Mouse (Mus musculus) cerebellum, adult 9-11 months (tissue): ENCODE data around the gene Krt7.
A peak's percentile ranks its signal among the peaks of the same experiment; 100 is the strongest.

Source experiments
- DNase-seq: peaks from one replicate; pipeline ENCODE4 v3.0.0; 2022

The Krt7 gene

DNA sequence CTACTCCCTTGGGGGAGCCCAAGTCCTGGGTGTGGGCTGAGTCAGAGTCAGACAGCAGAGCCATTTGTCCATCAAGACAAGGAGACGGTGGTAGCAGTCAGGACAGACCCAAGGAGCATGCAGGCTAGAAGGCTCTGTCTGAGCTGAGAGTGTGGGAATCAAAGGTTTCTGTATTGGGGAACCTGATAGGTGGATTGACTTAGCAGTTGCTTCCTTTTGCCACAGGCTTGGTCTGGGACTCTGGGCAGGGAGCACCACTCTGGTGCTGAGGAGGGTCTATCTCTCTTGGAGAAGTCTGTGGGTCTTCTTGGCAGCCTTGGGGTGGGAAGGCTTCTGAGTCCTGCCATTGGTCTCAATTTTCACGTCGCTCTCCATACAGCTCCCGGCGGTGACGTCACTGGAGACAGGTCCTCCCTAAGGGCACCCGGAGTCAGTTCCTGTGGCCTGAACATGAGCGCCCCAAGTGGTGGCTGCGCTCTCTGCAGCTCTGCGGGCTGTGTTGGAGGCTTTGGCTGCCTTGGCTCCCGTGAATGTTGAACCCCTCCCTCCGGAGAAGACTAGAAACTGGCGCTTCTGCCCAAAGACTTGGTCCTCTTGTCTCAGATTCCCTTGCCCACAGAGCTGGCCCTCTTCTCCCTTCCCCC lies 42.4 kb downstream of the Krt7 start:
- peak; percentile 71 for DNase-seq

DNA sequence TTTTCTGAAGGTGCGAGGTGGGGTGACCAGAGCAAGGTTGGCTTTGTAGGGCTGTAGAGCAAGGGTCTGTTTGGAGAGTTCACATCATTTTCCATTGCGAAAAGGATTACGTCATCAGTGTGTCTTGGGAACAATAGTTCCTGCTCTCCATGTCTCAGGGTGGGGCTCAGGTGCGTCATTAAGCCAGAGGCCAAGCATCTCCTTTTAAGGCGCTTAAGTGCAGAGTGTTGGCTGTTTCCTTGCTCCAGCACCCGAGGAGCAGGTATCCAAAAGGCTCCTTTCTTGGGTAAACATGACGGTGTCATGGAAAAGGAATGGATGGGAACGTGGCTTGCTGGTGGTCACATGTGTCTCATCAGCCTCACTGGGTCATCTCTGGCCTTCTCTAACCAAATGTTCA lies 43.9 kb downstream of the Krt7 start:
- DNase-seq: no peak

DNA sequence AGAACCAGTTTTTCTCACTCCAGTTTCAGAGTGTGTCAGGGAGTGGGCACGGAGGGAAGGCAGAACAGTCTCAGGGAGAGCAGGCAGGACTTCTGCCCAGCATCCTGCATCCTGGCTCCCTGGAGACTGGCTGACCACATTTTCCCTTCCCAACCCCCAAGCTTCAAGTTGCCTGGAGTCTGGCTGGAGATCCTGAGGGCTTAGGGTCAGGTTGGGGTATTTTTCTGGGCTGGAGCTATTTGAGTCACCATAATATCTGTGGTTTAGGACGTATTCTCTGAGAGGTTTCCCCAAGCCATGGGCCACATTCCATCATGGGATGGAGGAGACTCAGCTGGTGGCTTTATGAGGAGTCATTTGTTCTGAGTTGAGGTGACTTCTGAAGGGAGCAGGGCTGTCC lies 44.4 kb downstream of the Krt7 start:
- DNase-seq: no peak

DNA sequence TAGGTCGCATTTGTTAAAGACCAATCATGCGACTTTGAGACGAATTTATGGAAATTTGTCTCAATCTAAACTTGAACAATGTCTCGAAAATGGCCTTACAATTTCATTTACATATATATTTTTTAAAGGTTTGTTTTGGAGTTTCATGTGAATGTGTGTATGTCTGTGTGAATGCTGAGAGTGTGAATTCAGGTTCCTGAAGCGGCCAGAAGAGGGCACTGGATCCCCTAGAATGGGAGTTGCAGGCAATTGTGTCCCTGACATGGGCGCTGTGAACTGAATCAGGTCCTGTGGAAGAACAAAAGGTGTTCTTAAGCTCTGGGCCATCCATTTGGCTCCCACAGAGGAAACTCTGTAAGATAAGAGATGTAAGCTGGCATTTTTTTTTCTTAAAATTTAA lies 45.0 kb downstream of the Krt7 start:
- DNase-seq: no peak

DNA sequence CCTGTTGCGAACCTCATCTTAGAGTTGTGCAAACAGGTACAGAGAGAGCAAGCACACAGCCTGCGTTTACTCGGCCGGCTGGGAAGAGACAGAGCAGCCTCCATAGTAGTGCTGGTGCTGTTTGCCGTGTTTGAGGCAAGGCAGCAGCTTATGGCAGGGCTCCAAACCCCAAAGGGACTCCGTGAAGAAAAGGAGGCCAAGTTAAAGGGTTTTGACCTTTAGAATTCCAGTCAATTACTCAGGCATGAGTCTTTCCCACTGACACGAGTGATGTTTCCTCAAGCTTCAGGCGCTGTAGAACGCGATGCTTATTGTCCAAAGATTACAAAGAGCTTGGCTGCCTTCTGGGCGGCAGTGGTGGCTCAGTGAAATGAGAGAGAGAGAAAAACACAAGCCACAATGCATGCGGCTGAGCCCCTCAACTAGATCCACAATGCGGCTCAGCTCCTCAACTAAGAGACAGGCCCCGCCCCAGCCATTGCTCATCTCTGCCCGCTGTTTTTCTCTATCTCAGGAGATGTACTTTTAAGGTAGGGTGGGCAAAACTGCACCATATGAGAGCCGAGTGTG lies 47.6 kb downstream of the Krt7 start:
- no peak for DNase-seq

DNA sequence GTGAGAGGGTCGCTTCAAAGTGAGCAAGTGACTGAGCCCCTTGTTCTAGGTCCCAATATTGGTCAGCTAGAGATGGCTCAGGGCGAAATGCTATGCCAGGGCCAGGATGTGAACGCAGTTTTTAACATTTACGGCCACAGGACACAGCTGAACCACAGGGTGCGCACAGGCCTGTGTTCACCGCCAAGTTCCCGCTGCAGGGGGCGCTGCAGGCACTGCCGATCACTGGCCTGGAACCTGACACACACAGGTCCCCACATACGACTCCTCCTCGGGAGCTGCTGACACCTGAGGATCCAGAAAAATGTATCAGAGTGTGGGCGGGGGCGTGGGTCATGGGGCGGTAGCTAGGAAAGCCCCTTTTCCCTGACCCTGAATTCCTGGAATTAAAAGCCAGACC lies 48.4 kb downstream of the Krt7 start:
- no peak for DNase-seq

DNA sequence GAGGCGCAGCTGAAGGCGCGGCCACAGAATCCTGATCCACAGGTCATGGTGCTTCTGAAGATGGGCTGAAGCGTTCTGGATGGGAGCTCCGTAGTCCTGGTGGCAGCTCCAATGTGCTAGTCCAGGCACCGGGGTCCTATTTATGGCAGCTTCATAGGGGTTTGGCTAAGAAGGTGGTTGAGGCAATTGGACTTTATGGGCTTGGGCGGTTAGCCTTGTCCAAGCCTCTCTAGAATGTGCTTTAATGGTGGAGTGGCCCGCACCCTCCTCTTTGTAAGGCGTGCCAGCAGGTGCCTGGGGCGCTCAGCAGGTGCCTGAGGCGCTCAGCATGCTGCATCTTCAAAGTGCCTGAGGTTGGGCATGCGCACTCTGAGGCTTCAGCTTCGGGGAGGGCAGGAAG lies 52.8 kb downstream of the Krt7 start, which contains the start of gene Krt81:
TSS of gene Krt81 (minus strand) at position 101 of the 400 bp plus-strand sequence.
- DNase-seq: no peak

DNA sequence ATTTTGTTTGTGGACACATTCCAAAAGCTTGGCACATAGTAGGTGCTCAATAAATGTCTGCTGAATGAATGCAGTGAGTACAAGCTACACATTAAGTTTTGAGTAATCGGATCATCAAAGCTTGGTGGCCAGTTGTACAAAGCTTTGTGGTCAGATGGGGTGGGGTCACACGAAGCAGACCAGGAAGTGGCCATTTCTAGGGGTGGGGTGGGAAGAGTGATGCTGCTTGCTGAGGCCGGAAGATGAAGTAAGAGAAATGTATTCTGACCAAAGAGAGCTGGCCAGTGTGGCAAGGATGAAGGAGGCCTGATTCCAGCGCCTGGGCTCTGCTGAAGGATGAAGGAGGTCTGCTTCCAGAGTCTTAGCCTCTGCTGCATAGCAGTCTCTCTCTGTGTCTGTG lies 58.2 kb downstream of the Krt7 start:
- DNase-seq: no peak

DNA sequence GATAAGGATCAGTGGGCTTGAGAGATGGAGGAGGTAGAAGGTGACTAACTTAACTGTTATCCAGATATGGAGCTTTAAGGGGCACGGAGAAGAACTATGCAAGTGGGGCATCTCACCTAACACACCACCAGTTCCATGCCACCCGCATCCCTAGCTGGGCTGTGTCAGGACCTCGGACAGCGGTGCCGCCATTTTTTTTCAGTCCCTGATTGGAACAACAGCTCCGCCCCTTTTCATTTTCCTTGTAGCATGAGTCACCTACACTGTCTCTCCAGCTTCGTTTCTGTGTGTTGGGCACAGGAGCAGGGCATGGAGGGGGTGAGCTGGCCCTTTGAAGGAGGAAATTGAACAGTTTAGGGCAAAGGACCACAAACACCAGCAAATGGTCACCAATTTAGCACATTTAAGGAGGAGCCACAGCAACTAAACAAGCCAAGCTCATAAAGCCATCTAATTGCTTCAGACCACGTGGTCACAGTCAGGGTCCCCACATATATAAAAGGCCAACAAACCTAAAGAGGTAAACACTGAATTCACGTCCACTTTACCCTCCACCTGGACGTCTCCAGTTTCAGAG lies 62.2 kb downstream of the Krt7 start, which contains the start of gene Krt86:
TSS of gene Krt86 (plus strand) at position 527 of the 577 bp plus-strand sequence.
- no peak for DNase-seq

DNA sequence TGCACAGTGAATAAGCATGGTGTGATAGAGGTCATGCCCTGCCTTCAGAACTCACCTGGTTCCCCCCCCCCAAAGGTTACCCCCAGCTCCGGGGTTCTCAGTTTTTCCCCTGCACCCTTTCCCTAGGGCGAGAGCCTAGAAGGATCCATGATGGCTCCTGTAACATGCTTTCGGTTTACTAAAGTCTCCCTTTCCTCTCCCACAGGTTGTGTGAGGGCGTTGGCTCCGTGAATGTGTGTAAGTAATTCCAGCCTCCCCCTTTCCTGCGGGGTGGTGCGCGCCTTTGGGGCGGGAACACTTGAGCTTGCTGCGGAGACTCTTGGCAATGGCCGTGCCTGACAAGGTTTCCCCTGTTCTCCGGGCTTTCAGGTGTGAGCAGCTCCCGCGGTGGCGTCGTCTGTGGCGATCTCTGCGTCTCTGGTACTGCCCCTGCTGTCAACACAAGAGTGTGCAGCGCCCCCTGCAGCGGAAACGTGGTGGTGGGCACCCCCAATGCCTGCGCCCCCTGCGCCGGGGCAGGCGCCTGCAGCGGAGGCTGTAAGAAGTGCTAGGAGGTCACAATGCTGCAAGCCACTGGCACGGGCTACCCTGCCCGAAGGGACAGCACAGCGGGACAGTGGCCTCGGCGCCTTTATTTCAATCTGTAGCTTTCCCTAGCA lies 68.3 kb downstream of the Krt7 start:
- peak; percentile 19 for DNase-seq

DNA sequence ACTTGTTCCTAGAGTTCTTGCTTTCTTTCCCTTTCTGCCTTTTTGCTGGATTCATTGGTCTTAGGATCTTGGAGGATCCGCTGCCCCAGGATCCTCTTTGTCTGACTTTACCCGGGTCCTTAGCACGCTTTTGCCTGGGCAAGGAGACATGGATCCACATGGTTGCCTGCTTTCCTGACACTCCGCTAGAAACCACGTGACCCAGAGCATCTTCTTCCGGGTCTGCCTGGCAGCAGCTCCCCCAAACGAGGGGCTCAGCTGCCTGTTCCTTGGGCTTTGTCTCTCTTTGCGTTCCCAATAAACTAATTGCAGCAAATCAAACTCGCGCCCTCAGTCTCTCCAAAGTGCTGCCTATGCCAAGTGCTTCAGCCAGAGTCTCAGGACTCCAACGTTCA lies 68.8 kb downstream of the Krt7 start:
- no peak for DNase-seq
